Mouse (Mus musculus) mouse embryonic stem cell (cell line): Measurements from ENCODE around the gene Ghrl.

ENCODE experiments used
- in situ Hi-C, 2 experiments: fragments of 300-500 bp; cut with MboI; formaldehyde crosslinking; loops; 1 replicate in 1 of 2; 3 replicates in 1 of 2; pipeline ENCODE4 v1.14.3; 2019 to 2020; ENCODE audit warnings: low sequenced_read_pairs in 2 of 2, low pct_unique_long_range_greater_than_20kb in 1 of 2, mixed read lengths in 1 of 2; ENCODE audit not compliant: unreplicated experiment in 1 of 2

Gene Ghrl

DNA sequence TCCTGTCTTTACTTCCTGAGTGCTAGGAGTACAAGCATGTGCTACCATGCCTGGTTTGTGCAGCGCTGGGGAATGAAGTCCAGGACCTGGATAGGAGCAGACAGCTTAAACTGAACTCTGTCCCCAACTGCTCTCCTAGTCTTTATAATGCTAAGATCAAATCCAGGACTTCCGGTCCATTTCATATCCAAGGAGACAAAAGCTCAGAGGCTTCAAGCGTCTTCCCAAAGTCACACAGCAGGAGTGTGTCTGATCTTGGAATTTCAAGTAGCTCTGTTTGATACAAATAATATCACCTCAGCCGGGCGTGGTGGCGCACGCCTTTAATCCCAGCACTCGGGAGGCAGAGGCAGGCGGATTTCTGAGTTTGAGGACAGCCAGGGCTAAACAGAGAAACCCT lies 43.7 kb downstream of the Ghrl start:
- in situ Hi-C loops = no loop called here

DNA sequence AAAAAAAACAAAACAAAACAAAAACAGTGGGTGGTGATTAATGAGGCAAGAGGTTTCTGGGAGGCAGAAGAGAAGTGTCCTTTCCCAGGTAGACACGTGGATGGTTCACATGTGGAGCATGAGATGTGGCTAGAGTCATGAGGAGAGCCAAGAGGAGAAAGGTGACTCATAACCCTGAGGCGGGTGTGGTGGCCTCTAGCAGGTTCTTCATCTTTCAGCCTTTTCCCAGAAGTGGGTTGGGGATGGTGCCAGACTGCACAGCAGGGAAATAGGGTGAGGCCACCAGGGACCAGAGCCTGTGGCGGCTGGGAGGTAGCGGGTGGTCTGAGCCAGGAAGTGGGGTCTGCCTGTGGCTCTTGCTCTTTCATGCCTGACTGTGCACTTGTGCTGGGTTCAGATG lies 44.4 kb downstream of the Ghrl start:
- in situ Hi-C loops = no loop called here

DNA sequence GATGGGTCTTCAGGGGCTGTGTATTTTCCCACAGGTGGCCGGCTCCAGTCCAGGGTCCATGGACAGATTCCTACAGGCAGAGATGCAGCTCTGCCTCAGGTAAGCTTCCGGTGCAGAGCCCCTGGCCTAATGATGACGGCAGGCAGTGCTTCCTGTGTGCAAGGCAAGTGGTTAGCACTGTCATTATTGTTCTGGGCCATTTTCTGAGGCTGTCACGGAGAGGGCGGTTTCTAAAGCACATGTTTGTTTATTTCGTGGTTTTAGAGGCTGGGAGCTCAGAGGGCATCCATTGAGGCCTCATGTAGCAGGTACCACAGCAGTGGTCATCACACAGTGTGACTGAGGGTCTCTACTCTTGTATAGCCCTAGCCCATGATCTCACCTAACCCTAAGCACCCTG lies 46.7 kb downstream of the Ghrl start:
- in situ Hi-C loops = loop anchor here in 1 of 2 experiments (5.0 kb wide), 1 partner anchor 36 kb away; the partner anchor contains the start of gene Irak2

DNA sequence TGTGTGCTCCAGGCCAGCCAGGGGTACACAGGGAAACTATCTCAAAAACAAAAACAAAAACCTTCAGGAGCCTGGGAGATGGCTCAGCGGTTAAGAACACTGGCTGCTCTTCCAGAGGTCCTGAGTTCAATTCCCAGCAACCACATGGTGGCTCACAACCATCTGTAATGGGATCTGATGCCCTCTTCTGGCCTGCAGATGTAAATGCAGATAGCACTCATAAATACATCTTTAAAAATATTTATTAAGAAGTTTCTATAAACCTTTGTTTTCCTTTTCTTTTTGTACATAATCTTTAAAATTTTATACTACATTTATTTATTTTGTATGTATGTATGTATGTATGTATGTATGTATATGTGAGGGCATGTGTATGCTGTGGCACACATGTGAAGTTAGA lies 47.7 kb downstream of the Ghrl start:
- in situ Hi-C loops = loop anchor here in 1 of 2 experiments (5.0 kb wide), 1 partner anchor 35 kb away; the partner anchor contains the start of gene Irak2

DNA sequence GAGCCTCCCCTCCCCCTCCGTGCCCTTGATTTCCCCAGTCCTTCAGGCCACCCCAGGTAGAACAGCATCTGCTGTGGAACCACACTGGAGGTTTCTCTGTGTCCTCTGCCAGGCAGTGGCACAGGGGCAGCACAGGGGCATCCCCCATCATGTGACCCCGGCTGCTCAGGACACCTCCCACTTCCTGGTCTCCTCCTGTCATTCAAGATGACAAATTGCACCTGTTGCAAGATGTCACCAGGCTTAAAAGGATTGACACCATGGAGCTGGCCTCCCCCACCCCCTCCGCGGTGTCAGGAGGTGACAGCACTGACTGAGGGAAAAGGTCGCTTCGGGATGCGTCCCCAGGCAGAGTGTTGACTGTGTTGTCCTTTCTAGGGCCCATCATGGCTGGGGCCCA lies 49.9 kb downstream of the Ghrl start:
- in situ Hi-C loops = loop anchor here in 1 of 2 experiments (5.0 kb wide), 1 partner anchor 33 kb away; the partner anchor contains the start of gene Irak2

DNA sequence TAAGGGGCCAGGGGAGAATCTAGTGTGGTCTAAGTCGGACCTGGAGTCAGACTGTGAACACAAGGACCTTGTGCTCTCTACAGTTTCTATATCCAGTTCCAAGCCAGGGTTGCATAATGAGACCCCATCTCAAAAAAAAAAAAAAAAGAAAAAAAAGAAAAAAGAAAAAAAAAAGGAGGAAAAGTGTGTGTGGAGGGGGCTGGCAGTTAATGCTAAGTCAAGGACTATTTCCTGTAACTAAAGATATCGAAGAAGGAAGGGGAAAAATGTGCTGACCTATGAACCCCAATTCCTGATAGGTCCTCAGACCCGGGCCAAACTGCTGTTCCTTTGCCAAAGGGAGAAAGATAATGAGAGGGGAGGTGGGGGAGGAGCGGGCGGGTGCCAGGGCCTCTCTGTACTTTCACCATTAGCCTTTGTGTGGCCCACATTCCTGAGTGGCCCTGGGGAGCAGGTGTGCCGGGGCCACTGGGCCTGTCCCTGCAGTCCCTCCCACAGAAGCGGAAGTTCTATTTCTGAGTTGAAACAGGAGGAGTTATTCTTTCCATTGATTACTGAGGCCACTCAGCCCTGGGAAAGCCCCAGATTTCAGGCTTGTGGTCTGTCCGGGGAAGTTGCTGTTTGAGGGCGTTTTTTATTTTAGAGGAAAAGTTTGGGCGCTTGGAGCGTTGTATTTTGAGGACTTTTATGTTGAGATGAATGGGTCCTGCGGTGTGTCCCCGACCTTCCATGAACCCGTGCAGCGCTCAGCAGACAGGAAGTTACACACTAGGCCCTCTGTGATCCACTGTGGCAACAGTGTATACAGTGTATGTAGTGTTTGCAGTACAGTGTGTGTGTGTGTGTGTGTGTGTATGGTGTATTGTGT lies 51.2 kb downstream of the Ghrl start:
- in situ Hi-C loops = no loop called here

DNA sequence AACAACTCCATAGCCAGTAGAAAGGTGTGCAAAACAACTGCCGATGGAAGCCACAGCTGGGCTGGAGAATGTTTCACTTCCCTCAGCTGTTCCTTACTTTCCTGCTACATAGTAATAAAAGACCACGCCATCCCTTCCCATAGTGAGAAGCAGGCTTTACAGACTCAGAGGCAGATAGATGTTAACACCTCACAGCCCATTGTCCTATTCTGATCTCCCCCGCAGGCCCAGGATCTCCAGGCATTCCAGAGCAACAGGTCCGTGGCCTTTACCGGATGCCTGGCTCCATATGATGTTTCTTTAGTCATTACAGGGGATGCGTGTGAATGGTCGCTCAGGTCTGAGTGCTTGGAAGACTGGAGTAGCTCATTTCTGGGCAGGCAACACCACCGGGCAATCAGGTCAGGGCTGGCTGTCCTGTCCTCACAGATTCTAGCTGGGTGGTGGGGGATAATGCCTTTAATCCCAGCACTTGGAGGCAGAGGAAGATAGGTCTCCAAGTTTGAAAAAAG lies 52.0 kb downstream of the Ghrl start:
- in situ Hi-C loops = no loop called here
